Mouse (Mus musculus) forebrain, embryonic 13.5 days (tissue): ENCODE measurements around the gene Col4a1. TPM values are rescaled to one million over a fixed set of nuclear protein-coding genes. Genes with fewer than 3 reads are reported as not detected.

Source experiments
- ATAC-seq: fragments of 200-750 bp; cut with Nextera tagmentation; 2 replicates; pipeline ENCODE4 v1.8.0; 2017
- H3K27ac ChIP-seq: fragments of 300-500 bp; sonication (generic); 2 replicates; pipeline ENCODE4 v1.5.1; 2015; ENCODE audit warnings: inconsistent platforms, mild to moderate bottlenecking, moderate library complexity
- H3K27me3 ChIP-seq: fragments of 300-500 bp; sonication (generic); 2 replicates; pipeline ENCODE4 v1.6.1; 2015; ENCODE audit warnings: mild to moderate bottlenecking, inconsistent platforms
- H3K36me3 ChIP-seq: fragments of 300-500 bp; sonication (generic); 2 replicates; pipeline ENCODE4 v1.6.1; 2015; ENCODE audit warnings: mild to moderate bottlenecking, inconsistent platforms; ENCODE audit not compliant: poor library complexity, severe bottlenecking
- H3K4me1 ChIP-seq: fragments of 300-500 bp; sonication (generic); 2 replicates; pipeline ENCODE4 v1.6.1; 2015; ENCODE audit warnings: inconsistent platforms
- H3K4me2 ChIP-seq: fragments of 300-500 bp; sonication (generic); 2 replicates; pipeline ENCODE4 v1.6.1; 2015; ENCODE audit warnings: inconsistent platforms, mild to moderate bottlenecking, moderate library complexity
- H3K4me3 ChIP-seq: fragments of 300-500 bp; sonication (generic); 2 replicates; pipeline ENCODE4 v1.5.1; 2015; ENCODE audit warnings: mild to moderate bottlenecking, inconsistent platforms
- H3K9ac ChIP-seq: fragments of 300-500 bp; sonication (generic); 2 replicates; pipeline ENCODE4 v1.6.1; 2015; ENCODE audit warnings: mild to moderate bottlenecking, inconsistent platforms
- H3K9me3 ChIP-seq: fragments of 300-500 bp; sonication (generic); replicated peaks from 2 replicates; pipeline ENCODE4 v1.6.1; 2016; ENCODE audit warnings: inconsistent platforms
- WGBS: fragments of 180-500 bp; shearing (Covaris S2); methylation state at CpG from one replicate; pipeline ENCODE4 v1.1.7; 2015; 5-methylcytosine and 5-hydroxymethylcytosine counted together
- polyA plus RNA-seq: library from polyadenylated mRNA; unstranded; fragments of >200 nt; fragmentation: Nextera tagmentation; extraction: Ambion mirVana; gene quantifications from 2 replicates; pipeline ENCODE4 v1.2.1, GENCODE M21; 2015

Col4a1 gene
- 50.8 and 53.5 TPM in 2 replicates for polyA plus RNA-seq

GRCm38 (mm10) chr8:11312349-11313175 lies at the start of gene Col4a1, which contains the start of gene Col4a2:
TSS of gene Col4a1 (minus strand) at chr8:11312826.
TSS of gene Col4a2 (plus strand) at chr8:11312805.
- no peaks in the 10 kb centered on the region for H3K9me3 ChIP-seq
- peak within 1 kb of the TSS; percentile 96 for H3K4me2 ChIP-seq
- H3K9ac ChIP-seq = peak within 1 kb of the TSS; percentile 74
- H3K36me3 ChIP-seq = no peaks in the 10 kb centered on the region
- H3K27ac ChIP-seq = no peak within 1 kb of the TSS
- peak within 1 kb of the TSS; percentile 64 for H3K4me3 ChIP-seq
- H3K4me1 ChIP-seq = peaks cover 24% of the 10 kb centered on the region
- peak; percentile 80 for ATAC-seq
- H3K27me3 ChIP-seq = peaks cover 71% of the 10 kb centered on the region
- WGBS = under 1% methylated on average over 63 of the region's 87 CpGs

GRCm38 (mm10) chr8:11361546-11362277 lies 49.1 kb upstream of the Col4a1 start:
- Histone ChIP-seq H3K27ac (peak overlapping the region; percentile 15; the same call in 1 of the 2 replicates), H3K27me3 (no peaks in the 10 kb centered on the region), H3K9ac (0 out of 2 replicates have a peak overlapping the region, but pooled peaks have one; percentile 12), H3K36me3 (no peaks in the 10 kb centered on the region), H3K4me1 (peaks cover 24% of the 10 kb centered on the region), H3K4me2 (peak overlapping the region; percentile 24; the same call in 1 of the 2 replicates), H3K9me3 (no peaks in the 10 kb centered on the region), H3K4me3 (no peak overlapping the region)
- ATAC-seq = no peak
- 61% methylated on average over 9 of the region's 9 CpGs for WGBS

GRCm38 (mm10) chr8:11359846-11360245 lies 47.2 kb upstream of the Col4a1 start:
- peaks cover 24% of the 10 kb centered on the region for H3K4me1 ChIP-seq
- H3K36me3 ChIP-seq = no peaks in the 10 kb centered on the region
- H3K9me3 ChIP-seq = no peaks in the 10 kb centered on the region
- H3K4me3 ChIP-seq = no peak overlapping the region
- H3K27ac ChIP-seq = no peak overlapping the region
- no peak overlapping the region for H3K4me2 ChIP-seq
- no peak overlapping the region for H3K9ac ChIP-seq
- WGBS = 90% methylated on average over 5 of the region's 5 CpGs
- ATAC-seq = no peak
- H3K27me3 ChIP-seq = no peaks in the 10 kb centered on the region

GRCm38 (mm10) chr8:11357921-11358436 lies 45.4 kb upstream of the Col4a1 start:
- H3K9me3 ChIP-seq = no peaks in the 10 kb centered on the region
- H3K4me2 ChIP-seq = no peak overlapping the region
- H3K27me3 ChIP-seq = no peaks in the 10 kb centered on the region
- no peak overlapping the region for H3K4me3 ChIP-seq
- no peaks in the 10 kb centered on the region for H3K36me3 ChIP-seq
- 73% methylated on average over 7 of the region's 7 CpGs for WGBS
- H3K9ac ChIP-seq = no peak overlapping the region
- H3K27ac ChIP-seq = no peak overlapping the region
- peaks cover 14% of the 10 kb centered on the region for H3K4me1 ChIP-seq
- ATAC-seq = no peak

- H3K4me1 ChIP-seq = peaks cover 2% of the 10 kb centered on the region
These were observed 44.1 kb upstream of the Col4a1 start for GRCm38 (mm10) chr8:11356776-11357175.

GRCm38 (mm10) chr8:11355900-11356299 lies 43.3 kb upstream of the Col4a1 start:
- ATAC-seq = no peak
- H3K27me3 ChIP-seq = no peaks in the 10 kb centered on the region
- no peak overlapping the region for H3K4me3 ChIP-seq
- no peak overlapping the region for H3K27ac ChIP-seq
- H3K4me2 ChIP-seq = no peak overlapping the region
- no peaks in the 10 kb centered on the region for H3K36me3 ChIP-seq
- H3K9me3 ChIP-seq = no peaks in the 10 kb centered on the region
- 90% methylated on average over 3 of the region's 3 CpGs for WGBS
- H3K9ac ChIP-seq = no peak overlapping the region
- no peaks in the 10 kb centered on the region for H3K4me1 ChIP-seq

More at GRCm38 (mm10) chr8:11356776-11357175, 44.1 kb upstream of the Col4a1 start:
- Histone ChIP-seq H3K9me3 (no peaks in the 10 kb centered on the region), H3K27ac (no peak overlapping the region), H3K9ac (no peak overlapping the region), H3K36me3 (no peaks in the 10 kb centered on the region), H3K4me2 (no peak overlapping the region), H3K27me3 (no peaks in the 10 kb centered on the region), H3K4me3 (no peak overlapping the region)
- WGBS = 87% methylated on average over 8 of the region's 8 CpGs
- ATAC-seq = no peak

- 92% methylated on average over 8 of the region's 8 CpGs for WGBS
- Histone ChIP-seq H3K9ac (no peak overlapping the region), H3K4me2 (no peak overlapping the region), H3K27me3 (no peaks in the 10 kb centered on the region), H3K9me3 (no peaks in the 10 kb centered on the region), H3K36me3 (no peaks in the 10 kb centered on the region), H3K27ac (no peak overlapping the region), H3K4me3 (no peak overlapping the region), H3K4me1 (no peaks in the 10 kb centered on the region)
- ATAC-seq = no peak
These were observed 42.3 kb upstream of the Col4a1 start for GRCm38 (mm10) chr8:11354800-11355451.

GRCm38 (mm10) chr8:11352514-11352913 lies 39.9 kb upstream of the Col4a1 start:
- Histone ChIP-seq H3K9ac (no peak overlapping the region), H3K4me3 (no peak overlapping the region), H3K4me2 (no peak overlapping the region), H3K36me3 (no peaks in the 10 kb centered on the region), H3K27ac (no peak overlapping the region), H3K4me1 (no peaks in the 10 kb centered on the region), H3K9me3 (no peaks in the 10 kb centered on the region), H3K27me3 (no peaks in the 10 kb centered on the region)
- 84% methylated on average over 11 of the region's 11 CpGs for WGBS
- ATAC-seq = no peak

GRCm38 (mm10) chr8:11351355-11351754 lies 38.7 kb upstream of the Col4a1 start:
- Histone ChIP-seq H3K9ac (no peak overlapping the region), H3K4me3 (no peak overlapping the region), H3K36me3 (no peaks in the 10 kb centered on the region), H3K4me2 (no peak overlapping the region), H3K27me3 (no peaks in the 10 kb centered on the region), H3K27ac (no peak overlapping the region), H3K4me1 (no peaks in the 10 kb centered on the region), H3K9me3 (no peaks in the 10 kb centered on the region)
- 94% methylated on average over 6 of the region's 6 CpGs for WGBS
- ATAC-seq = no peak

- H3K4me2 ChIP-seq = no peak overlapping the region
- no peaks in the 10 kb centered on the region for H3K27me3 ChIP-seq
- ATAC-seq = no peak
- H3K9ac ChIP-seq = no peak overlapping the region
- H3K4me3 ChIP-seq = no peak overlapping the region
- H3K36me3 ChIP-seq = no peaks in the 10 kb centered on the region
- H3K27ac ChIP-seq = no peak overlapping the region
- no peaks in the 10 kb centered on the region for H3K9me3 ChIP-seq
- no peaks in the 10 kb centered on the region for H3K4me1 ChIP-seq
- WGBS = 94% methylated on average over 11 of the region's 11 CpGs
These were observed 36.0 kb upstream of the Col4a1 start for GRCm38 (mm10) chr8:11348622-11349021.

GRCm38 (mm10) chr8:11347699-11348098 lies 35.1 kb upstream of the Col4a1 start:
- Histone ChIP-seq H3K9me3 (no peaks in the 10 kb centered on the region), H3K4me3 (no peak overlapping the region), H3K27me3 (no peaks in the 10 kb centered on the region), H3K9ac (no peak overlapping the region), H3K4me1 (no peaks in the 10 kb centered on the region), H3K36me3 (no peaks in the 10 kb centered on the region), H3K27ac (no peak overlapping the region), H3K4me2 (no peak overlapping the region)
- 77% methylated on average over 9 of the region's 9 CpGs for WGBS
- no peak for ATAC-seq

- WGBS = 88% methylated on average over 10 of the region's 10 CpGs
- ATAC-seq = no peak
- no peaks in the 10 kb centered on the region for H3K4me1 ChIP-seq
- H3K9ac ChIP-seq = no peak overlapping the region
- H3K27me3 ChIP-seq = no peaks in the 10 kb centered on the region
- H3K36me3 ChIP-seq = no peaks in the 10 kb centered on the region
- H3K9me3 ChIP-seq = no peaks in the 10 kb centered on the region
- no peak overlapping the region for H3K27ac ChIP-seq
- H3K4me3 ChIP-seq = no peak overlapping the region
- H3K4me2 ChIP-seq = no peak overlapping the region
These were observed 33.6 kb upstream of the Col4a1 start for GRCm38 (mm10) chr8:11346225-11346624.
